8 mouse cellular contexts compared by ENCODE assay signal in genomic region chr5:64599865-64600288, GRCm38 (mm10).
DNase-seq lines count a peak whose midpoint lies in the region; ATAC-seq and TF ChIP-seq lines count a peak whose summit lies in the region.

No protein-coding gene starts in this region.

- peak overlapping the region; percentile 63 for H3K4me2 ChIP-seq in heart, embryonic 11.5 days
- peak overlapping the region; percentile 28 for H3K4me2 ChIP-seq in stomach, postnatal 0 days (replicated peaks; ENCODE audit: low read depth)

- TF ChIP-seq CTCF in stomach, postnatal 0 days (IDR thresholded peaks at IDR 0.05; ENCODE audit: low read depth), result no peak

- no peaks in the 10 kb centered on the region for H3K9me3 ChIP-seq in heart, embryonic 11.5 days (replicated peaks; ENCODE audit: control insufficient read depth, low read length)
- no peaks in the 10 kb centered on the region for H3K9me3 ChIP-seq in stomach, postnatal 0 days (ENCODE audit: control insufficient read depth, low read length)

- H3K27ac ChIP-seq in brown adipose tissue, adult 24 weeks (replicated peaks; ENCODE audit: low read depth, low read length), result peak overlapping the region; percentile 63
- peak overlapping the region; percentile 70 for H3K27ac ChIP-seq in heart, embryonic 11.5 days (ENCODE audit: low read depth, low read length)
- peak overlapping the region; percentile 74 for H3K27ac ChIP-seq in stomach, postnatal 0 days (replicated peaks)

- no peak for TF ChIP-seq EP300 in stomach, postnatal 0 days (optimal IDR thresholded peaks at IDR 0.05)

- no peaks in the 10 kb centered on the region for H3K36me3 ChIP-seq in heart, embryonic 11.5 days (ENCODE audit: control insufficient read depth, insufficient read depth, low read length)
- H3K36me3 ChIP-seq in stomach, postnatal 0 days (ENCODE audit: control insufficient read depth, insufficient read depth, low read length), result no peaks in the 10 kb centered on the region

- ATAC-seq in heart, embryonic 11.5 days (replicated peaks; ENCODE audit: insufficient number of reproducible peaks, low FRiP score, low TSS enrichment), result peak; percentile 29; the same call in 1 of the 2 replicates
- peak; percentile 40; the same call in 1 of the 2 replicates for ATAC-seq in stomach, postnatal 0 days (ENCODE audit: low FRiP score, low TSS enrichment)

- WGBS in heart, embryonic 11.5 days (ENCODE audit: insufficient replicate concordance), result 15% methylated on average over 13 of the region's 13 CpGs
- WGBS in stomach, postnatal 0 days, result 36% methylated on average over 13 of the region's 13 CpGs

- peaks cover 23% of the 10 kb centered on the region for H3K4me1 ChIP-seq in brown adipose tissue, adult 24 weeks (ENCODE audit: control insufficient read depth, insufficient read depth, insufficient read length, low read length)
- peaks cover 39% of the 10 kb centered on the region for H3K4me1 ChIP-seq in heart, embryonic 11.5 days (ENCODE audit: control insufficient read depth, insufficient read depth, low read length)
- H3K4me1 ChIP-seq in stomach, postnatal 0 days (replicated peaks; ENCODE audit: control insufficient read depth, insufficient read depth), result peaks cover 4% of the 10 kb centered on the region

- H3K9ac ChIP-seq in heart, embryonic 11.5 days (ENCODE audit: low read depth, low read length), result peak overlapping the region; percentile 50; the same call in 1 of the 2 replicates
- H3K9ac ChIP-seq in stomach, postnatal 0 days (ENCODE audit: low read length), result no peak overlapping the region

- peak overlapping the region; percentile 29 for H3K4me3 ChIP-seq in brown adipose tissue, adult 24 weeks (ENCODE audit: insufficient read depth, low read depth, low read length)
- H3K4me3 ChIP-seq in heart, embryonic 11.5 days (ENCODE audit: low read depth, low read length), result peak overlapping the region; percentile 23; the same call in 1 of the 2 replicates
- H3K4me3 ChIP-seq in stomach, postnatal 0 days (ENCODE audit: low read depth, low read length), result peak overlapping the region; percentile 13; the same call in 1 of the 2 replicates

- no peaks in the 10 kb centered on the region for H3K27me3 ChIP-seq in heart, embryonic 11.5 days (ENCODE audit: control insufficient read depth, insufficient read depth, low read length)
- H3K27me3 ChIP-seq in stomach, postnatal 0 days (ENCODE audit: control insufficient read depth, insufficient read depth, low read length), result no peaks in the 10 kb centered on the region

- DNase-seq in kidney, adult 11 months, result peak; percentile 24
- DNase-seq in kidney, adult 8-10 months, result no peak
- peak; percentile 65 for DNase-seq in kidney, postnatal 10 days
- peak; percentile 59 for DNase-seq in lung, postnatal 36 days
- DNase-seq in stomach, postnatal 0 days (ENCODE audit: low spot score), result no peak
- no peak for DNase-seq in layer of hippocampus, adult 18-20 months (ENCODE audit: low spot score in 2 of 2)

Comparison
In these comparisons a context has a peak if more than half of its experiments do, and no peak if none do; other contexts are left out.
1. DNase-seq: peak in kidney, adult 11 months (single experiment), kidney, postnatal 10 days (single experiment) and lung, postnatal 36 days (single experiment); none in kidney, adult 8-10 months (0 of 2), stomach, postnatal 0 days (single experiment) and layer of hippocampus, adult 18-20 months (0 of 2).
2. Peak in every context shown above with its lines, with median percentiles within 50 percentile points of each other: H3K27ac ChIP-seq and H3K4me3 ChIP-seq.